Mouse (Mus musculus) adrenal gland, postnatal 4 days (tissue): ENCODE results near the gene 2200002D01Rik. TPM values are rescaled to one million over a fixed set of nuclear protein-coding genes. Genes with fewer than 3 reads are reported as not detected.
"Not testable (repeated sequence)": the region's sequence is repeated elsewhere in the genome, so short reads cannot be mapped to it uniquely, and the experiment has no call there.

Experiments
- DNase-seq, 2 experiments: peaks; one replicate each; pipeline ENCODE4 v3.0.0; 2021 to 2022; ENCODE audit warnings: low spot score in 2 of 2, mixed read lengths in 2 of 2
- total RNA-seq, 2 experiments: library from RNA; stranded (reverse); gene quantifications; 2 replicates each; pipeline ENCODE4 v1.2.3; 2021

The 2200002D01Rik gene
- total RNA-seq, 2 experiments from 2014 or later, result 2.4 to 4.5 TPM

GRCm38 (mm10) chr7:29238019-29238967, 10.0 kb downstream of the 2200002D01Rik start, which contains the start of gene Yif1b:
Yif1b (plus strand) TSS chr7:29238329.
- DNase-seq, result peak; percentile 93 to 94

- not testable (repeated sequence) for DNase-seq
Measured at GRCm38 (mm10) chr7:29237596-29237995, 10.7 kb downstream of the 2200002D01Rik start.

GRCm38 (mm10) chr7:29236593-29236992, 11.7 kb downstream of the 2200002D01Rik start:
- DNase-seq, result no peak

GRCm38 (mm10) chr7:29234661-29235060, 13.6 kb downstream of the 2200002D01Rik start:
- DNase-seq, result no peak

- no peak for DNase-seq
Measured at GRCm38 (mm10) chr7:29233745-29234144, 14.5 kb downstream of the 2200002D01Rik start.

GRCm38 (mm10) chr7:29232247-29233013, 15.8 kb downstream of the 2200002D01Rik start, which contains the start of gene Kcnk6:
Kcnk6 (minus strand) TSS chr7:29232515.
- DNase-seq, result no peak

DNA sequence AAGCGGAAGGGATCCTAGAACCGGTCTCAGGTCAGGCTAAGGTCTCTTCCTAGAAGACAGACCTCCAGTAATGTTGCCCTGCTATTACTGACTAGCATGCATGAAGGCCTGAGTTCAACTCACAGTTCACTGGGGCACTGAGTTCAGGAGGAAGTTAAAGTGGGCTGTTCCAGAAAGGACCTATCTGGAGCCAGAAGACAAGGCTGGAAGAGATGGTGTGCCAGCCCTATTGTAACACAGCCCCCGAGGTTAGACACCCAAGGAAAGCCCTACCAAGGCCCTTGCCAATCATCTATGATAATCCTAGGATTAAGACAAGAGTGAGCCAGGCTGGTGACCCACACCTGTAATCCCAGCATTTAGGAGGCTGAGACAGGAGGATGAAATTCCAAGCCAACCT, 16.7 kb downstream of the 2200002D01Rik start:
- DNase-seq, result no peak

DNA sequence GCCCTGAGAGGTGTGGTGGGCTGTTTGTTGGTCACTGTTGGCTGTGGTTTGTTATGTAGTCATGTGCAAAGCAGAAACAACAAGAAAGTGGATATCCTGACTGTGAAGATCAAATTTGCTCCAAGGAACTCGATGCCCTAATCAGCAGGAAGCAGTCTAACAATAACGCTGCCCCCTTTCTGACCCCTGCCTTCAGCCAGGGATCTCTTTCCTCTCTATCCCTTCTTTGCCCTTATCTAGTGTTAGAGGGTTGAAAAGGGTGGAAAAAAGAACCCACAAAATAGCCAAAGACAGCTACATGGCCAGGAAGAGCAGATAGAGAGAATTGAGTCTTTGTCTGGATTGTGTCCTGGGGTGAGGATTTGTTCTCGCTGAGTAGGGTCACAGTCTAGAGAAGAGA, 17.7 kb downstream of the 2200002D01Rik start:
- DNase-seq, result no peak

DNA sequence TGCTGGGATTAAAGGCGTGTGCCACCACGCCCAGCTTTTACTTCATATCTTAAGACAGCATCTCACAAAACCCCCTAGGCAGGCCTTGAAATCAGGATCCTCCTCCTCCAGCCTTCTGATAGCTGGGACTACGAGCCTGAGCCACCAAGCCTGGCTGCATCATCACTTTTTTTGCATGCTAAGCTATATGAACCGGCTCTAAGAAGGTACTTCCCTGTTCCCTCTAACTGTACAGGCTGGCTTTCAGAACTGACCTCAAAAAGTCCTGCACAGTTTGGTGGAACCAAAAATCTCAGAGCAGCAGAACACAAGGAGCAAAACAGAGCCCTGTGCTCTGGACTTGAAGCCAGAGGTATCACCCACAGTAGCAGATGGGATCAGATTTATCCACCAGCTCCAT, 20.1 kb downstream of the 2200002D01Rik start:
- DNase-seq, result no peak

GRCm38 (mm10) chr7:29225520-29225919, 22.7 kb downstream of the 2200002D01Rik start:
- no peak for DNase-seq

GRCm38 (mm10) chr7:29224756-29225394, 23.4 kb downstream of the 2200002D01Rik start:
- DNase-seq, result no peak

- no peak for DNase-seq
Measured at GRCm38 (mm10) chr7:29214846-29215245, 33.4 kb downstream of the 2200002D01Rik start.

- DNase-seq, result no peak
Measured at GRCm38 (mm10) chr7:29214236-29214635, 34.0 kb downstream of the 2200002D01Rik start.

GRCm38 (mm10) chr7:29213675-29214082, 34.6 kb downstream of the 2200002D01Rik start, which contains the start of gene Catsperg1:
Catsperg1 (minus strand) TSS chr7:29214035.
- DNase-seq, result no peak

DNA sequence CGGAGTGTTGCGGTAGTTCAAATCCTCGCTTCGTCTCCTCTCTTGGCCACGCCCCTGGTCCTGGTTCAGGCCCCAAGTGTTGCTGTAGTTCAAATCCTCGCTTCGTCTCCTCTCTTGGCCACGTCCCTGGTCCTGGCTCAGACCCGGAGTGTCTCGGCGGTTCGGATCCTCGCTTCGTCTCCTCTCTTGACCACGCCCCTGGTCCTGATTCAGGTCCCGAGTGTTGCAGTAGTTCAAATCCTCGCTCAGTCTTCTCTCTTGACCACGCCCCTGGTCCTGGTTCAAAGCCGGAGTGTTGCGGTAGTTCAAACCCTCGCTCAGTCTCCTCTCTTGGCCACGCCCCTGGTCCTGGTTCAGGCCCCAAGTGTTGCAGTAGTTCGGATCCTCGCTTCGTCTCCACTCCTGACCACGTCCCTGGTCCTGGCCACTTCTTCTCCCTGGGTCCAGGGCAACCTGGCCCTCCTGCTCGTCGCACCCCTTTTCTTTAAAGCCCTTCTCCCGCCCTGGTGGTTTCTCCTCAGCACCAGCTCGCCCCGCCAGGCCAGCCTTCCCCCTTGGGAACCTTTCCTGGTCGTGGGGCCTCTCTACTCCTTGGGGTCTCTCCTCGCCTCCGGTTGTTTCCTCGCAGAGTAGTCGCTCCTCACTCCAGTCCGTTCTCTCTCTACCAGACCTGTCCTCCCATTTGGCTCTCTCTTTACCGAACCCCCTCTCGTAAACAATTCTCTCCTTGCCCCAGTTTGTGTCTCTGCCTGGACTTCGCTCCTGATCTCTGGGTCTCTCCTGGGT, 35.3 kb downstream of the 2200002D01Rik start:
- not testable (repeated sequence) for DNase-seq

DNA sequence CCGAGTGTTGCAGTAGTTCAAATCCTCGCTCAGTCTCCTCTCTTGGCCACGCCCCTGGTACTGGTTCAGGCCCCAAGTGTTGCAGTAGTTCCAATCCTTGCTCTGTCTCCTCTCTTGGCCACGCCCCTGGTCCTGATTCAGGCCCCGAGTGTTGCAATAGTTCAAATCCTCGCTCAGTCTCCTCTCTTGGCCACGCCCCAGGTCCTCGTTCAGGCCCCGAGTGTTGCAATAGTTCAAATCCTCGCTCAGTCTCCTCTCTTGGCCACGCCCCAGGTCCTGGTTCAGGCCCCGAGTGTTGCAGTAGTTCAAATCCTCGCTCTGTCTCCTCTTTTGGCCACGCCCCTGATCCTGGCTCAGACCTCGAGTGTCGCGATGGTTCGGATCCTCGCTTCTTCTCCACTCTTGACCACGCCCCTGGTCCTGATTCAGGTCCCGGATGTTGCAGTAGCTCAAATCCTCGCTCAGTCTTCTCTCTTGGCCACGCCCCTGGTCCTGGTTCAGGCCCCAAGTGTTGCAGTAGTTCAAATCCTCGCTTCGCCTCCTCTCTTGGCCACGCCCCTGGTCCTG, 36.0 kb downstream of the 2200002D01Rik start:
- no peak for DNase-seq

DNA sequence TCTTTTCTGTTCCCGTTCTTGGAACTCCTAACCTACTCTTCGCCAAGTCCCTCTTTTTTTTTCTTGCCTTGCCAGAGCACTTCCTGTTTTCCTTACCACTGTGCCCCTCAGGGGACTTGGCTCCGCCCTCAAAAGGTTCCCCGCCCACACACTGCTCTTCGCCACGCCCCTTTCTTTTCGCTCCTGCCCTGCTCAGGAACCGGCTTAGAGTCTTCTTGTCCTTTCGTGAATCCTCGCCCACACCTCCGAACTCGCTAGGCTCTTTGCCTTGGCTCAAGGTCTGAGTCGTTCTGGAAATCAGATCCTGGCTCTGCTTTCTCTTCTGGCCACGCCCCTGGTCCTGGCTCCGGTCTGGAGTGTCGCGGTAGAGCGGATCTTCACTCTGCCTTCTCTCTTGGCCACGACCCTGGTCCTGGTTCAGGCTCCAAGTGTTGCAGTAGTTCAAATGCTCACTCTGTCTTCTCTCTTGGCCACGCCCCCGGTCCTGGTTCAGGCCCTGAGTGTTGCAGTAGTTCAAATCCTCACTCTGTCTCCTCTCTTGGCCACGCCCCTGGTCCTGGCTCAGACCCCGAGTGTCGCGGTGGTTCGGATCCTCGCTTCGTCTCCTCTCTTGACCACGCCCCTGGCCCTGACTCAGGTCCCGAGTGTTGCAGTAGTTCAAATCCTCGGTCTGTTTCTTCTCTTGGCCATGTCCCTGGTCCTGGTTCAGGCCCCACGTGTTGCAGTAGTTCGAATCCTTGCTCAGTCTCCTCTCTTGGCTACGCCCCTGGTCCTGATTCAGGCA, 36.7 kb downstream of the 2200002D01Rik start:
- DNase-seq, result peak; percentile 51 to 69

- DNase-seq, result peak in 1 of 2 experiments; percentile 24
Measured at GRCm38 (mm10) chr7:29211013-29211412, 37.3 kb downstream of the 2200002D01Rik start.

- no peak for DNase-seq
Measured at GRCm38 (mm10) chr7:29202577-29202976, 45.7 kb downstream of the 2200002D01Rik start.
